Mouse (Mus musculus) ES-E14 (cell line): Measurements from ENCODE around the gene Akr1b10. TPM values are rescaled to one million over a fixed set of nuclear protein-coding genes. Genes with fewer than 3 reads are reported as not detected.

Experiments used
- DNase-seq: peaks from one replicate; pipeline ENCODE4 v3.0.0-alpha.2; 2013; ENCODE audit warnings: low read depth, low spot score
- H3K27ac ChIP-seq: 2 replicates; pipeline ENCODE4 v1.5.1; 2012; ENCODE audit warnings: low read depth, mild to moderate bottlenecking, low read length, moderate library complexity, mixed read lengths; ENCODE audit not compliant: poor library complexity, insufficient read depth, severe bottlenecking
- H3K36me3 ChIP-seq: 2 replicates; pipeline ENCODE4 v1.6.1; 2012; ENCODE audit warnings: mild to moderate bottlenecking, low read length, moderate library complexity, mixed read lengths; ENCODE audit not compliant: control insufficient read depth, poor library complexity, insufficient read depth, severe bottlenecking
- H3K4me1 ChIP-seq, 2 experiments: fragments of 150-350 bp in 1 of 2; sonication (generic) in 1 of 2; 2 replicates each; pipeline ENCODE4 v1.6.1; 2012; ENCODE audit warnings: low read length in 2 of 2, mild to moderate bottlenecking in 1 of 2, mixed read lengths in 1 of 2; ENCODE audit not compliant: control insufficient read depth in 2 of 2, insufficient read depth in 2 of 2, poor library complexity in 1 of 2
- H3K4me3 ChIP-seq, 2 experiments: fragments of 150-350 bp in 1 of 2; sonication (generic) in 1 of 2; 2 replicates each; pipeline ENCODE4 v1.5.1; 2012; ENCODE audit warnings: low read length in 2 of 2, low read depth in 1 of 2, mild to moderate bottlenecking in 1 of 2, mixed read lengths in 1 of 2; ENCODE audit not compliant: insufficient read depth in 1 of 2, poor library complexity in 1 of 2, severe bottlenecking in 1 of 2
- H3K9ac ChIP-seq: 2 replicates; pipeline ENCODE4 v1.6.1; 2012; ENCODE audit warnings: low read depth, mild to moderate bottlenecking, low read length, mixed read lengths; ENCODE audit not compliant: poor library complexity, insufficient read depth, severe bottlenecking
- H3K9me3 ChIP-seq: fragments of 150-350 bp; sonication (generic); 2 replicates; pipeline ENCODE4 v1.6.1; 2012; ENCODE audit warnings: low read depth, mild to moderate bottlenecking, low read length; ENCODE audit not compliant: control insufficient read depth, insufficient read depth
- CHD2 ChIP-seq: IDR thresholded peaks from 2 replicates; pipeline ENCODE4 v1.6.1; 2014; ENCODE audit warnings: mild to moderate bottlenecking, low read depth, low read length, inconsistent platforms
- HCFC1 ChIP-seq: IDR thresholded peaks from 2 replicates; pipeline ENCODE4 v1.6.1; 2012; ENCODE audit warnings: low read length, inconsistent platforms, borderline replicate concordance; ENCODE audit not compliant: insufficient read depth
- MAFK ChIP-seq: IDR thresholded peaks from 2 replicates; pipeline ENCODE4 v1.6.1; 2014; ENCODE audit warnings: mild to moderate bottlenecking, low read depth, low read length, inconsistent platforms; ENCODE audit not compliant: insufficient read depth
- ZC3H11A ChIP-seq: IDR thresholded peaks from 2 replicates; pipeline ENCODE4 v1.6.1; 2012; ENCODE audit warnings: low read depth, mild to moderate bottlenecking, inconsistent platforms, low read length, borderline replicate concordance
- ZNF384 ChIP-seq: IDR thresholded peaks from 2 replicates; pipeline ENCODE4 v1.6.1; 2012; ENCODE audit warnings: low read depth, low read length, inconsistent platforms
- in situ Hi-C, 2 experiments: fragments of 600-800 bp; cut with MboI; formaldehyde crosslinking; loops; one replicate each; pipeline ENCODE4 v1.15.1; 2025; ENCODE audit warnings: low sequenced_read_pairs in 2 of 2, inconsistent platforms in 1 of 2; ENCODE audit not compliant: unreplicated experiment in 2 of 2
- total RNA-seq: library from RNA; depleted of rRNA; stranded (reverse); fragments of 300-350 nt; gene quantifications from 2 replicates; pipeline ENCODE4 v1.2.3, GENCODE M21; 2012

The Akr1b10 gene
- total RNA-seq, 1 experiment: 16.2 TPM

DNA sequence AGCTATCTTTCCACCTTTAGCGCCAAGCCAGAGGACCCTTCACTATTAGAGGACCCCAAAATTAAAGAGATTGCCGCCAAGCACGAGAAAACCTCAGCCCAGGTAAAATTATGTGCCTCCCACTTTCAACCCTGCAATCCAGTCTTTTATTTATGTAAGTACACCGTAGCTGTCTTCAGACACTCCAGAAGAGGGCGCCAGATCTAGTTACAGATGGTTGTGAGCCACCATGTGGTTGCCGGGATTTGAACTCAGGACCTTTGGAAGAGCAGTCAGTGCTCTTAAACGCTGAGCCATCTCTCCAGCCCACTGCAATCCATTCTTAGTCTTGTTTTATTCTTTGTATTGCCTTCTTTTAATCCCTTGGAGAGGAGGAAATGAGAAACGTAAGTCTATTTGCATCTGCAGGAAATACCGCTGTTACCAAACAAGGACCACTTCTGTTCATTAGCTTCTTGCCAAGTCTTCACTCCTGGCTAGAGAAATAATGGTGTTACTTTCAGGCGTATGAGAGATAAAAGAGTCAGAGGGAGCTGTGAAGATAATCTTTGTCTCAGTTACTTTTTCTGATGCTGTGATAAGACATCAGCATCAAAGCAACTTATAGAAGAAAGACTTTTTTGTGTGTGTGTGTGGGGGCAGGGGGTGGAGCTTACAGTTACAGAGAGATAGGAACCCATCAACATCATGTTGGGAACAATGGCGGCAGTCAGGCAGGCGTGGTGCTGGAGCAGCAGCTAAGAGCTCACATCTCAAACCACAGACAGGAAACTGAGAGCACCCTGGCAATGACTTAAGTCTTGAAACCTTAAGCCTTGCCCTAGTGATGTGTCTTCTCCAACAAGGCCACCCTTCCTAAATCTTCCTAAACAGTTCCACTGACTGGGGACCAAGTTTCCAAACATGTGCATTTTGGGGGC lies 19.5 kb upstream of the Akr1b10 start:
- Histone ChIP-seq H3K4me3 (no peak overlapping the region), H3K9me3 (no peaks in the 10 kb centered on the region), H3K4me1 (peaks cover 0 to 5% of the 10 kb centered on the region in 2 experiments; a peak in 1 of 4 replicates), H3K9ac (no peak overlapping the region), H3K27ac (no peak overlapping the region), H3K36me3 (no peaks in the 10 kb centered on the region)
- in situ Hi-C loops: no loop called here
- TF ChIP-seq HCFC1: no peak
- no peak for DNase-seq

DNA sequence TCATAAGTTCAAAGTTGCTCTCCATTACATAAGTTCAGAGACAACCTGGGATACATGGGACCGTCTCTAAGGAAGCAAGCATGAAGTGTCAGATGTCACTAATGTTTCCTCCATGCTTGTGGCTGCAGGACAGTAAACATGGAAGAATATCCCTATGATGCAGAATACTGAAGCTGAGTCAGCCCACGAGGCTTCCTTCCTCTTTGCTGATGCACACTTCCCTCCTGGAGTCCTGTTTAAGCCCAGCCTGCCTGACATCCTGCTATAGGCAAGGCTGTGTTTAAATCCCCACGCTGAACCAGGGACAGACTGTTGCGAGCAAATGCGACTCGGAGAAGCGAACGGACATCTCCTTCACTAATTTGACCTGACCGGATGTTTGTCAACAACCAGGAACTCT lies 16.0 kb upstream of the Akr1b10 start:
- TF ChIP-seq HCFC1: no peak
- TF ChIP-seq ZC3H11A: no peak
- TF ChIP-seq CHD2: no peak
- TF ChIP-seq ZNF384: no peak
- TF ChIP-seq MAFK: no peak
- in situ Hi-C loops: no loop called here
- no peak overlapping the region for H3K9ac ChIP-seq
- H3K4me1 ChIP-seq: peaks cover 0 to 5% of the 10 kb centered on the region in 2 experiments; a peak in 1 of 4 replicates
- no peak for DNase-seq
- H3K4me3 ChIP-seq: no peak overlapping the region
- no peaks in the 10 kb centered on the region for H3K9me3 ChIP-seq
- H3K36me3 ChIP-seq: no peaks in the 10 kb centered on the region
- no peak overlapping the region for H3K27ac ChIP-seq

DNA sequence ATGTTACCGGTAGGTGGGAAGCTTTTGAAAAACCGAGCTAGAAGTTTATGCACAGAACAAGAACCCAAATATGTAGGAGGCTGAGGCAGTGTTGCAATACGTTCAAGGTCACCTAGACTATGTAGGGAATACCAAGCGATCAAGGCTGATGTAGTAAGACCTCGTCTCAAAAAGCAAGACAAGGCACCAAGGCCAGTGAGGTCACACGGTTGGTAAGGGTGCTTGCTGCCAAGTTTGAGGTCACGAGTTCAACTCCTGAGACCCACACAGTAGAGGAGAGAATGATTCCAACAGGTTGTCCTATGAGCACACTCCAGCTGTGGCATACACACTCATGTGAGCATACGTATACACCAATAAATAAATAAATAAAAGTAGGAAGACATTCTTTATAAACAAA lies 13.9 kb upstream of the Akr1b10 start:
- H3K4me3 ChIP-seq: no peak overlapping the region
- H3K36me3 ChIP-seq: no peaks in the 10 kb centered on the region
- H3K9me3 ChIP-seq: no peaks in the 10 kb centered on the region
- H3K9ac ChIP-seq: no peak overlapping the region
- peaks cover 0 to 5% of the 10 kb centered on the region in 2 experiments; a peak in 1 of 4 replicates for H3K4me1 ChIP-seq
- no peak overlapping the region for H3K27ac ChIP-seq
- DNase-seq: no peak
- TF ChIP-seq ZC3H11A (no peak), ZNF384 (no peak), MAFK (no peak), HCFC1 (no peak), CHD2 (no peak)
- in situ Hi-C loops: no loop called here

DNA sequence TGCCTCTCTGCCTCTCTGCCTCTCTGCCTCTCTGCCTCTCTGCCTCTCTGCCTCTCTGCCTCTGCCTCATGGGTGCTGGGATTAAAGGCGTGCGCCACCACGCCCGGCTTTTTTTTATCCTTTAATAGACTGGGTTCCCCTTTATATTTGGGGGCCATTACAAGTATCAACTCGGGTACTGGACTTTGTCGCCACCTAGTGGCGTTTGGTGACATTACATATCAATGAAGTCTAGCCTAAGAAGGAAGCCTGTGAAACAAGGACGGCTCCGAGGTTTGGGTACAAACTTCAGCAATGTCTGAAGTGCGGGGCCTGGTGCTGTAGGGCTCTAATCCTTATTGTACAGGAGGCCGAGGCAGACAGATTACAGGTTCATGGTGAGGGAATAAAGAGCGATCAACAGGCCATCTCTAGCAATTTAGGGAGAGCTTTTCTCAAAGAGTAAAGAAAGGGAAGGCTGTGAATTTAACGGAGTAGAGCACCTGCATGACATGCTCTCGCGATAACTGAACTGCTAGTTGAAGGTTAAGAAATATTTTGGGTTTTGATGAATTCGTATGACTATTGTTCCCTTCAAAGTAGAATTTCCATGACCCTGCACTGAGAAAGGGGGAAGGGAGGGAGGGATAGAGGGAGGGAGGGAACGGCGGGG lies 12.2 kb upstream of the Akr1b10 start:
- peak; percentile 32; the same call in 1 of the 2 replicates for TF ChIP-seq ZC3H11A
- TF ChIP-seq HCFC1: no peak
- TF ChIP-seq CHD2: peak; percentile 91
- TF ChIP-seq ZNF384: no peak
- TF ChIP-seq MAFK: no peak
- peak; percentile 77 for DNase-seq
- Histone ChIP-seq H3K36me3 (no peaks in the 10 kb centered on the region), H3K27ac (no peak overlapping the region), H3K9me3 (no peaks in the 10 kb centered on the region), H3K9ac (peak overlapping the region; percentile 62; the same call in 1 of the 2 replicates), H3K4me1 (peaks cover 0 to 5% of the 10 kb centered on the region in 2 experiments; a peak in 1 of 4 replicates), H3K4me3 (peak overlapping the region in 1 of 2 experiments; percentile 37; a peak in 1 of 4 replicates)
- in situ Hi-C loops: no loop called here
